Mouse (Mus musculus) bone marrow macrophage, adult 2 months (primary cell): Measurements from ENCODE around the gene Smim9. TPM values are rescaled to one million over a fixed set of nuclear protein-coding genes. Genes with fewer than 3 reads are reported as not detected.
A peak's percentile ranks its signal among the peaks of the same experiment; 100 is the strongest.
"Not testable (repeated sequence)": the region's sequence is repeated elsewhere in the genome, so short reads cannot be mapped to it uniquely, and the experiment has no call there.

Experiments
- H3K27ac ChIP-seq: 2 replicates; pipeline ENCODE4 v1.5.1; 2012; ENCODE audit warnings: low read depth, low read length; ENCODE audit not compliant: insufficient read depth
- H3K4me1 ChIP-seq: 2 replicates; pipeline ENCODE4 v1.6.1; 2012; ENCODE audit warnings: low read length; ENCODE audit not compliant: control insufficient read depth, insufficient read depth
- H3K4me3 ChIP-seq: 2 replicates; pipeline ENCODE4 v1.5.1; 2012; ENCODE audit warnings: mild to moderate bottlenecking, low read length, moderate library complexity; ENCODE audit not compliant: insufficient read depth
- CTCF ChIP-seq: IDR thresholded peaks from 2 replicates; pipeline ENCODE4 v1.5.1; 2012; ENCODE audit warnings: low read depth, mild to moderate bottlenecking, low read length, moderate library complexity
- POLR2A ChIP-seq: IDR thresholded peaks from 2 replicates; pipeline ENCODE4 v1.6.1; 2012; ENCODE audit warnings: mild to moderate bottlenecking, low read depth, low read length, borderline replicate concordance
- polyA plus RNA-seq: library from polyadenylated mRNA; stranded (reverse); fragments of >200 nt; gene quantifications from 2 replicates; pipeline ENCODE4 v1.2.4, GENCODE M21; 2012; ENCODE audit not compliant: missing spikeins, insufficient read depth, insufficient read length

Smim9 gene
- not detected in 2 replicates for polyA plus RNA-seq

GRCm38 (mm10) chrX:75163670-75164069, at the start of gene Smim9:
Smim9 (minus strand) TSS chrX:75163770.
- no peak within 1 kb of the TSS for H3K4me3 ChIP-seq
- no peaks in the 10 kb centered on the region for H3K4me1 ChIP-seq
- H3K27ac ChIP-seq, result no peak within 1 kb of the TSS
- no peak for TF ChIP-seq CTCF
- no peak for TF ChIP-seq POLR2A

GRCm38 (mm10) chrX:75155576-75156243, 7.9 kb downstream of the Smim9 start:
- H3K4me3 ChIP-seq, result no peak overlapping the region
- no peak overlapping the region for H3K27ac ChIP-seq
- TF ChIP-seq POLR2A (no peak), CTCF (no peak)
- no peaks in the 10 kb centered on the region for H3K4me1 ChIP-seq

- no peaks in the 10 kb centered on the region for H3K4me1 ChIP-seq
- no peak overlapping the region for H3K27ac ChIP-seq
- no peak overlapping the region for H3K4me3 ChIP-seq
- TF ChIP-seq POLR2A, result no peak
- TF ChIP-seq CTCF, result no peak
Observed at GRCm38 (mm10) chrX:75152249-75152648, 11.3 kb downstream of the Smim9 start.

DNA sequence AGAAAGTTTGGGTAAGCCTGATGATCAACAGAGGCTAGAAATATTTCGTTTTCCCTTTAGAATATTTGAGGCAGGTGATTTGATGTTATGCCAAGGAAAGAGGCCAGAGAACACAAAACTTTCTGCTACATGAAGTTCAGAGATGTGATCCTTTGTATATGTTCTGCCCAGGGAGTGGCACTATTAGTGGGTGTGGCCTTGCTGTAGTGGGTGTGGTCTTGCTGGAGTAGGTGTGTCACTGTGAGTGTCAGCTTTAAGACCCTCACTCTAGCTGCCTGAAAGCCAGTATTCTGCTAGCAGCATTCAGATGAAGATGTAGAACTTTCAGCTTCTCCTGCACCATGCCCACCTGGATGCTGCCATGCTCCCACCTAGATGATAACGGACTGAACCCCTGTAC, 13.3 kb downstream of the Smim9 start:
- H3K4me1 ChIP-seq, result no peaks in the 10 kb centered on the region
- H3K27ac ChIP-seq, result no peak overlapping the region
- no peak for TF ChIP-seq POLR2A
- TF ChIP-seq CTCF, result no peak
- H3K4me3 ChIP-seq, result no peak overlapping the region

- no peak overlapping the region for H3K27ac ChIP-seq
- no peak for TF ChIP-seq CTCF
- no peak for TF ChIP-seq POLR2A
- H3K4me1 ChIP-seq, result no peaks in the 10 kb centered on the region
- H3K4me3 ChIP-seq, result no peak overlapping the region
Observed at GRCm38 (mm10) chrX:75148414-75148813, 15.2 kb downstream of the Smim9 start.

DNA sequence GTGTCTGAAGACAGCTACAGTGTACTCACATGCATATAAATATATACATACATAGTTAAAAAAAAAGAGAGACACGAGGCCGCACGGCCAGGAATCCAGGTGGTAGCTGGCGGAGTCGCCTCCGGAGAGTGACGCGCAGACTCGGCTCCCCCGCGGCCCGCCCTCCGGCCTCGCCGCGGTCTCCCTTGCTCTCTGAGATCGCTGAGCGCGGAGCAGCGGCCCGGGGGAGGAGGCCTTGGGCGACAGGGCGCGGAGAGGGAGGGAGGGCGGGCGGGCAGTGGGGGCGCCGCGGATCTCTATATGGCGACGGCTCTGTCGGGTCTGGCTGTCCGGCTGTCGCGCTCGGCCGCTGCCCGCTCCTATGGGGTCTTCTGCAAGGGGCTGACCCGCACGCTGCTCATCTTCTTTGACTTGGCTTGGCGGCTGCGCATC, 20.4 kb downstream of the Smim9 start:
- not testable (repeated sequence) for H3K27ac ChIP-seq, H3K4me3 ChIP-seq, H3K4me1 ChIP-seq

GRCm38 (mm10) chrX:75138182-75138581, 25.4 kb downstream of the Smim9 start:
- no peaks in the 10 kb centered on the region for H3K4me1 ChIP-seq
- TF ChIP-seq POLR2A (no peak), CTCF (no peak)
- H3K4me3 ChIP-seq, result no peak overlapping the region
- H3K27ac ChIP-seq, result no peak overlapping the region

- Histone ChIP-seq H3K4me3 (no peak overlapping the region), H3K27ac (no peak overlapping the region)
- no peak for TF ChIP-seq POLR2A
- TF ChIP-seq CTCF, result no peak
Observed at GRCm38 (mm10) chrX:75137729-75138128, 25.8 kb downstream of the Smim9 start.

GRCm38 (mm10) chrX:75136938-75137337, 26.6 kb downstream of the Smim9 start:
- no peak overlapping the region for H3K4me3 ChIP-seq
- no peak overlapping the region for H3K27ac ChIP-seq
- H3K4me1 ChIP-seq, result no peaks in the 10 kb centered on the region
- TF ChIP-seq CTCF, result no peak
- no peak for TF ChIP-seq POLR2A

More at GRCm38 (mm10) chrX:75137729-75138128, 25.8 kb downstream of the Smim9 start:
- H3K4me1 ChIP-seq, result no peaks in the 10 kb centered on the region

DNA sequence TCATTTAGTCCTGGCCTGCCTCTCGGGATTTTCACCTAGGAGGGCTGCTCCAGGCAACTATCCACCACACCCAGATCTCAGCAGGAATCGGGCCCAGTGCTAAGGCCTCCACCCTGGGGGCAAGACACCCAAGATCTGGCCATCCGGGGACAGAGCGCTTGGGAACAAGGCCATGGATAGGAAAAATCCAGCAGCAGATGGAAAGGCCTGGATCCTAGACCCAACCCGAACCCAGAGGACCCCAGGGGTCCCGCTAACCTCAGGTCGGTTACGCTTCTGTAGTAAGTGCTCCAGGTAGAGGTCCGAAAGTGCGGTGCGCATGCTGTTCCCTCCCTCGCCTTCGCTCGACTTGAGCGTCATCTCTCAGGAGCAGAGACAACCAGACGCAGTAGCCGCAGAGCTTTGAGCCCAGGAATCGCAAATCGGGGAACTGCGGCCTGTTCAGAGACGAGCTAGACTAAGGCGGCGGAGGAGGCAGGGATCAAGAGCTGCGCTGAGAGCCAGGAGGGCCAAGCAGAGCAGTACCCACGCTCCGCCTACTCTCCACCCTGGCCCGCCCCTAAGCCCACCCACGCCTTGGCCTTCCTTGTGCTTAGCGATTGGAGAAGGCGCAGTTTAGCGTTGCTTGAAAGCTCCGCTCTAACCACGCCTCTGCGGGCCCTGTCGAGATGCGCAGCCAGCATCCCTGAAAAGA, 33.0 kb downstream of the Smim9 start, which contains the start of gene Mpp1:
Gene Mpp1 (minus strand): TSS at position 550 of the 694 bp plus-strand sequence.
- Histone ChIP-seq H3K27ac (peak within 1 kb of the TSS; percentile 90), H3K4me3 (peak within 1 kb of the TSS; percentile 86), H3K4me1 (peaks cover 2% of the 10 kb centered on the region; the same call in 1 of the 2 replicates)
- TF ChIP-seq CTCF (no peak), POLR2A (no peak)
